Mouse (Mus musculus): ENCODE measurements around the gene Brd7.

- no peak for TF ChIP-seq POLR2A (IDR thresholded peaks at IDR 0.05; ENCODE audit: low read depth, low read length)
- TF ChIP-seq CTCF (IDR thresholded peaks at IDR 0.05; ENCODE audit: extremely low read depth, insufficient read length, insufficient replicate concordance, low read depth, low read length): peak; percentile 41; the same call in 1 of the 2 replicates
These were observed 7.2 kb upstream of the Brd7 start for GRCm38 (mm10) chr8:88369221-88369620.
